Mouse (Mus musculus): ENCODE measurements around the gene Lyrm1. TPM values are rescaled to one million over a fixed set of nuclear protein-coding genes. Genes with fewer than 3 reads are reported as not detected.
A peak's percentile ranks its signal among the peaks of the same experiment; 100 is the strongest.

Lyrm1 gene
- polyA plus RNA-seq, 1 experiment from 2014 or later: 8.3 TPM

- H3K27me3 ChIP-seq (ENCODE audit: control insufficient read depth, insufficient read depth, low read length): no peaks in the 10 kb centered on the region
- H3K9ac ChIP-seq (ENCODE audit: low read length): no peak overlapping the region
- no peak overlapping the region for H3K4me2 ChIP-seq (ENCODE audit: low read depth, low read length)
- no peak for ATAC-seq (replicated peaks; ENCODE audit: extremely low read depth, insufficient read depth, low FRiP score)
- H3K4me3 ChIP-seq (ENCODE audit: low read length): no peak overlapping the region
- no peak overlapping the region for H3K27ac ChIP-seq (ENCODE audit: low read length)
- H3K9me3 ChIP-seq (replicated peaks; ENCODE audit: control insufficient read depth, low read length): no peaks in the 10 kb centered on the region
- peaks cover 4% of the 10 kb centered on the region for H3K4me1 ChIP-seq (ENCODE audit: control insufficient read depth, insufficient read depth, low read length)
- H3K36me3 ChIP-seq (ENCODE audit: control insufficient read depth, insufficient read depth): peaks cover 8% of the 10 kb centered on the region
- 89% methylated on average over 3 of the region's 3 CpGs for whole genome bisulfite sequencing
Measured at GRCm38 (mm10) chr7:119860116-119860515, 35.5 kb upstream of the Lyrm1 start.

GRCm38 (mm10) chr7:119860554-119860953 is 35.1 kb upstream of the Lyrm1 start:
- H3K4me2 ChIP-seq (ENCODE audit: low read depth, low read length): no peak overlapping the region
- H3K27me3 ChIP-seq (ENCODE audit: control insufficient read depth, insufficient read depth, low read length): no peaks in the 10 kb centered on the region
- H3K4me3 ChIP-seq (ENCODE audit: low read length): no peak overlapping the region
- peaks cover 8% of the 10 kb centered on the region for H3K36me3 ChIP-seq (ENCODE audit: control insufficient read depth, insufficient read depth)
- H3K9me3 ChIP-seq (replicated peaks; ENCODE audit: control insufficient read depth, low read length): no peaks in the 10 kb centered on the region
- H3K4me1 ChIP-seq (ENCODE audit: control insufficient read depth, insufficient read depth, low read length): peaks cover 4% of the 10 kb centered on the region
- WGBS: 81% methylated on average over 2 of the region's 2 CpGs
- H3K27ac ChIP-seq (ENCODE audit: low read length): no peak overlapping the region
- no peak overlapping the region for H3K9ac ChIP-seq (ENCODE audit: low read length)
- no peak for ATAC-seq (replicated peaks; ENCODE audit: extremely low read depth, insufficient read depth, low FRiP score)

- H3K27me3 ChIP-seq (ENCODE audit: control insufficient read depth, insufficient read depth, low read length): no peaks in the 10 kb centered on the region
- H3K4me1 ChIP-seq (ENCODE audit: control insufficient read depth, insufficient read depth, low read length): peaks cover 4% of the 10 kb centered on the region
- no peak for ATAC-seq (replicated peaks; ENCODE audit: extremely low read depth, insufficient read depth, low FRiP score)
- no peak overlapping the region; the same call in 1 of the 2 replicates for H3K27ac ChIP-seq (ENCODE audit: low read length)
- H3K9me3 ChIP-seq (replicated peaks; ENCODE audit: control insufficient read depth, low read length): no peaks in the 10 kb centered on the region
- H3K4me3 ChIP-seq (ENCODE audit: low read length): no peak overlapping the region
- no peak overlapping the region for H3K4me2 ChIP-seq (ENCODE audit: low read depth, low read length)
- H3K9ac ChIP-seq (ENCODE audit: low read length): no peak overlapping the region
- H3K36me3 ChIP-seq (ENCODE audit: control insufficient read depth, insufficient read depth): peaks cover 8% of the 10 kb centered on the region
Measured at GRCm38 (mm10) chr7:119860971-119861334, 34.7 kb upstream of the Lyrm1 start.

GRCm38 (mm10) chr7:119861335-119862091 is 34.1 kb upstream of the Lyrm1 start:
- 42% methylated on average over 6 of the region's 6 CpGs for WGBS
- Histone ChIP-seq H3K9ac (ENCODE audit: low read length) (no peak overlapping the region), H3K4me2 (ENCODE audit: low read depth, low read length) (0 out of 2 replicates have a peak overlapping the region, but pooled peaks have one; percentile 8), H3K27me3 (ENCODE audit: control insufficient read depth, insufficient read depth, low read length) (no peaks in the 10 kb centered on the region), H3K27ac (ENCODE audit: low read length) (peak overlapping the region; percentile 64), H3K36me3 (ENCODE audit: control insufficient read depth, insufficient read depth) (peaks cover 8% of the 10 kb centered on the region), H3K9me3 (replicated peaks; ENCODE audit: control insufficient read depth, low read length) (no peaks in the 10 kb centered on the region), H3K4me1 (ENCODE audit: control insufficient read depth, insufficient read depth, low read length) (peaks cover 4% of the 10 kb centered on the region), H3K4me3 (ENCODE audit: low read length) (no peak overlapping the region)
- peak; percentile 71 for ATAC-seq (replicated peaks; ENCODE audit: extremely low read depth, insufficient read depth, low FRiP score)

- Histone ChIP-seq H3K4me1 (ENCODE audit: control insufficient read depth, insufficient read depth, low read length) (peaks cover 4% of the 10 kb centered on the region), H3K4me3 (ENCODE audit: low read length) (no peak overlapping the region), H3K4me2 (ENCODE audit: low read depth, low read length) (no peak overlapping the region), H3K27me3 (ENCODE audit: control insufficient read depth, insufficient read depth, low read length) (no peaks in the 10 kb centered on the region), H3K9ac (ENCODE audit: low read length) (no peak overlapping the region), H3K27ac (ENCODE audit: low read length) (peak overlapping the region; percentile 64), H3K36me3 (ENCODE audit: control insufficient read depth, insufficient read depth) (peaks cover 6% of the 10 kb centered on the region), H3K9me3 (replicated peaks; ENCODE audit: control insufficient read depth, low read length) (no peaks in the 10 kb centered on the region)
- 67% methylated on average over 1 of the region's 1 CpGs for WGBS
- no peak for ATAC-seq (replicated peaks; ENCODE audit: extremely low read depth, insufficient read depth, low FRiP score)
Measured at GRCm38 (mm10) chr7:119862167-119862566, 33.5 kb upstream of the Lyrm1 start.

- Histone ChIP-seq H3K9ac (ENCODE audit: low read length) (no peak overlapping the region), H3K36me3 (ENCODE audit: control insufficient read depth, insufficient read depth) (peaks cover under 1% of the 10 kb centered on the region; the same call in 1 of the 2 replicates), H3K27ac (ENCODE audit: low read length) (no peak overlapping the region), H3K27me3 (ENCODE audit: control insufficient read depth, insufficient read depth, low read length) (no peaks in the 10 kb centered on the region), H3K4me3 (ENCODE audit: low read length) (no peak overlapping the region), H3K4me2 (ENCODE audit: low read depth, low read length) (no peak overlapping the region), H3K4me1 (ENCODE audit: control insufficient read depth, insufficient read depth, low read length) (peaks cover 4% of the 10 kb centered on the region), H3K9me3 (replicated peaks; ENCODE audit: control insufficient read depth, low read length) (no peaks in the 10 kb centered on the region)
- 69% methylated on average over 5 of the region's 5 CpGs for WGBS
- ATAC-seq (replicated peaks; ENCODE audit: extremely low read depth, insufficient read depth, low FRiP score): no peak
Measured at GRCm38 (mm10) chr7:119864500-119864899, 31.2 kb upstream of the Lyrm1 start.

- no peak overlapping the region for H3K4me2 ChIP-seq (ENCODE audit: low read depth, low read length)
- H3K27ac ChIP-seq (ENCODE audit: low read length): no peak overlapping the region
- no peak overlapping the region for H3K4me3 ChIP-seq (ENCODE audit: low read length)
- no peaks in the 10 kb centered on the region for H3K36me3 ChIP-seq (ENCODE audit: control insufficient read depth, insufficient read depth)
- H3K27me3 ChIP-seq (ENCODE audit: control insufficient read depth, insufficient read depth, low read length): no peaks in the 10 kb centered on the region
- H3K4me1 ChIP-seq (ENCODE audit: control insufficient read depth, insufficient read depth, low read length): peaks cover 4% of the 10 kb centered on the region
- no peak overlapping the region for H3K9ac ChIP-seq (ENCODE audit: low read length)
- H3K9me3 ChIP-seq (replicated peaks; ENCODE audit: control insufficient read depth, low read length): no peaks in the 10 kb centered on the region
- no peak for ATAC-seq (replicated peaks; ENCODE audit: extremely low read depth, insufficient read depth, low FRiP score)
- WGBS: 34% methylated on average over 1 of the region's 1 CpGs
Measured at GRCm38 (mm10) chr7:119866136-119866535, 29.5 kb upstream of the Lyrm1 start.

- no peak overlapping the region for H3K27ac ChIP-seq (ENCODE audit: low read length)
- no peak for ATAC-seq (replicated peaks; ENCODE audit: extremely low read depth, insufficient read depth, low FRiP score)
- no peak overlapping the region for H3K4me3 ChIP-seq (ENCODE audit: low read length)
- no peak overlapping the region for H3K9ac ChIP-seq (ENCODE audit: low read length)
- no peaks in the 10 kb centered on the region for H3K9me3 ChIP-seq (replicated peaks; ENCODE audit: control insufficient read depth, low read length)
- peaks cover 3% of the 10 kb centered on the region; the same call in 1 of the 2 replicates for H3K4me1 ChIP-seq (ENCODE audit: control insufficient read depth, insufficient read depth, low read length)
- no peaks in the 10 kb centered on the region for H3K27me3 ChIP-seq (ENCODE audit: control insufficient read depth, insufficient read depth, low read length)
- no peaks in the 10 kb centered on the region for H3K36me3 ChIP-seq (ENCODE audit: control insufficient read depth, insufficient read depth)
- H3K4me2 ChIP-seq (ENCODE audit: low read depth, low read length): no peak overlapping the region
- WGBS: 90% methylated on average over 4 of the region's 4 CpGs
Measured at GRCm38 (mm10) chr7:119872204-119872603, 23.5 kb upstream of the Lyrm1 start.

GRCm38 (mm10) chr7:119873050-119873449 is 22.6 kb upstream of the Lyrm1 start:
- H3K27me3 ChIP-seq (ENCODE audit: control insufficient read depth, insufficient read depth, low read length): no peaks in the 10 kb centered on the region
- H3K27ac ChIP-seq (ENCODE audit: low read length): no peak overlapping the region
- no peaks in the 10 kb centered on the region for H3K9me3 ChIP-seq (replicated peaks; ENCODE audit: control insufficient read depth, low read length)
- 67% methylated on average over 2 of the region's 2 CpGs for WGBS
- H3K9ac ChIP-seq (ENCODE audit: low read length): no peak overlapping the region
- no peak overlapping the region for H3K4me3 ChIP-seq (ENCODE audit: low read length)
- peaks cover 3% of the 10 kb centered on the region; the same call in 1 of the 2 replicates for H3K4me1 ChIP-seq (ENCODE audit: control insufficient read depth, insufficient read depth, low read length)
- ATAC-seq (replicated peaks; ENCODE audit: extremely low read depth, insufficient read depth, low FRiP score): no peak
- H3K36me3 ChIP-seq (ENCODE audit: control insufficient read depth, insufficient read depth): no peaks in the 10 kb centered on the region
- H3K4me2 ChIP-seq (ENCODE audit: low read depth, low read length): no peak overlapping the region
